Mouse (Mus musculus) cerebellum, adult 9-10 months (tissue): ENCODE data around the gene Rps6kc1.
A peak's percentile ranks its signal among the peaks of the same experiment; 100 is the strongest.

Experiments used
- DNase-seq: peaks from one replicate; pipeline ENCODE4 v3.0.0; 2022

The Rps6kc1 gene

GRCm38 (mm10) chr1:190898899-190899575 is 12.5 kb downstream of the Rps6kc1 start:
- no peak for DNase-seq

DNA sequence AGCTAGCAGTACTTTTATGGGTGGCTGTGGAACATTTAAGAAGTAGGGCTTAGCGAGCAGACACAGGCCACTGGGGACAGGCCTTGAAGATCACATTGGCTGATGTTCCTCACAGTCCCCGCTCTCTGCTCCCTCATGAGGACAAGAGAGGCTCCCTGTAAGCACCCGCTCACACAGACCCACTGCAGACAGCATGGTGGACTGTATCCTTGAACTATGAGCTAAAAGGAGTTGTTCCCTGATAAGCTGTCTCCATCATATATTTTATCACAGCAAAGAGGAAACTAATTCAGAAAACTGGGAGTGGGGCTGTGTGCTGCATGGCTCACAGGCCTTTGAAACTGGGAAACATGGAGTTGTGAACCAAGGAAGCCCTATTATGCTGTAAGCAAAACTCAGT is 13.4 kb downstream of the Rps6kc1 start:
- no peak for DNase-seq

DNA sequence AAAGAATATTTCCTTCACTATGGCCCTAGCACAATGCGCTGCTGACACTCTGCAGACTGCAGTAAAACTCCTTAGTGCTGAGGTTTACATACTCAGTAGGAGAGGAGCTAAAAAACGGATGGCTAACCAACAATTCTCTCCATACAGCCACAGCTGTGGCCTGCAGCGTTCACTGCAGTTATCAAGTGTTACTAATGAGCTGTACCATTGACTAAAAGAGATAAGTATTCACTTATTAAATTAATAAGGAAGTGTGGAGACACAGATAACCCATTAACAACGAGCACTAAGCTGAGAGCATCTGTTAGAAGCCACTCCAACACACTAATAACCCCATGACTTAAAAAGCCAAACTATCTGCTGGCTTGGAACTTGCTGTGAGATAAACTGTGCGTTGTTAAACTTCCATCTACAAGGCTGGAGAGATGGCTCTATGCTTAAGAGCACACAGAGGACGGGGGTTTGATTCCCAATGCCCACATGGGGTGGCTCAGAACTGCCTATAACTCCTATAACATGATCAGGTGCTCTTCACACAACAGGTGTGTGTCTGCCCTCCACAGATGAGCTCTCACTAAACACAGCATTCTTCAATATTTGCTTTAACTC is 17.9 kb downstream of the Rps6kc1 start:
- no peak for DNase-seq

- DNase-seq = no peak
Observed at GRCm38 (mm10) chr1:190888646-190889045, 22.9 kb downstream of the Rps6kc1 start.

DNA sequence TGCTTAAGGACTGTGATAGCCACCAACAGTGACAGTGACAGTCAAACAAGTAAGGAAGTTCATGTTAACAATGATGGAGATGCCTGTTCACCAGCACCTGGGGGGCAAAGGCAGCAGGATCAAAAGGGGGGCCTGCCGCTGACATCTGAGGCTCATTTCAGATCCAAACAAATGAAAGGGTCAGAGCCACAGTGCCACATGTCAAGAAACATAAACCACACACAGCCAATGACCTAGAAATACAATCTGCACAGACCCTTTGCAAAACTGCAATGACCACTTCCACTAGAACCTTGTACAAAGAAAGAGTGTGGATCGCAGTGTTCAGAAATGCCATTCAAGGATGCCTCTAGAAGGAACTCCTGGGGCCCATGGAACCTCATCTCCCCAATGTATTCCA is 23.5 kb downstream of the Rps6kc1 start:
- no peak for DNase-seq

- no peak for DNase-seq
Observed at GRCm38 (mm10) chr1:190886014-190886413, 25.6 kb downstream of the Rps6kc1 start.

DNA sequence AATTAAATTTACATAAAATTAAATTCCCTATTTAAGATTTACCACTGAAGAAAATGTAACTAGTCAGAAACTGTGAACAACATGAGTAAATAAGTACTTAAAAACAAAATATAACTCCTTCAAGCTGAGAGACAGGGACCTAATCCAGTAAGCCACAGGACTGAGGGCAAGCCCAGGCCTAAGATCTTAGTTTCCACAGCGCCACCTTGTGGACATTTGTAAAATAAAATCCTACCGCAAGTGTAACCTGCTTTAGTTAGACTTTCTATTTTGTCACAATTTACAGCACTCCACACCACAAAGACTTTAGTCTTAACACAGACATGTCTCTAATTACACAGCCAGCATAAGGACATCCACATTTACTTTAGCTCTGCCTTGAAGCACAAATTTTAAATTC is 30.1 kb downstream of the Rps6kc1 start:
- DNase-seq = peak; percentile 50

GRCm38 (mm10) chr1:190880638-190881037 is 30.9 kb downstream of the Rps6kc1 start:
- DNase-seq = no peak

- no peak for DNase-seq
Observed at GRCm38 (mm10) chr1:190875751-190876150, 35.8 kb downstream of the Rps6kc1 start.

GRCm38 (mm10) chr1:190875089-190875488 is 36.5 kb downstream of the Rps6kc1 start:
- no peak for DNase-seq

GRCm38 (mm10) chr1:190871068-190871467 is 40.5 kb downstream of the Rps6kc1 start:
- DNase-seq = no peak

DNA sequence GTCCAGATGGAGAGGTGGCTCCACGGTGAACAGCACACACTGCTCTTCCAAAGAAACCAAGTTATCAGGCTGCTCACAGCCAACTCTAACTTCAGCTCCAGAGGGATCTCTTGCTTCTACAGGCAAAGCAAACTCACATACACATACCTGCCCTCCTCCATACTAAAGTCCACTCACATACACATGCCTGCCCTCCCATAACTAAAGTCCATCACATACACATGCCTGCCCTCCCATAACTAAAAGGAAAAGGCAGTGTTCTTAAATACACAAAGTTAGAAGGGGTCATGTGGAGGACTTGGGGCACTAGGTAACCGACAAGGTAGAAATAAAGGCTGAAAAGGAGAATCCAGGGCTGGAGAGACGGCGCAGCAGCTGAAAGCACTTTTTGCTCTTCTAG is 41.6 kb downstream of the Rps6kc1 start:
- DNase-seq = no peak

DNA sequence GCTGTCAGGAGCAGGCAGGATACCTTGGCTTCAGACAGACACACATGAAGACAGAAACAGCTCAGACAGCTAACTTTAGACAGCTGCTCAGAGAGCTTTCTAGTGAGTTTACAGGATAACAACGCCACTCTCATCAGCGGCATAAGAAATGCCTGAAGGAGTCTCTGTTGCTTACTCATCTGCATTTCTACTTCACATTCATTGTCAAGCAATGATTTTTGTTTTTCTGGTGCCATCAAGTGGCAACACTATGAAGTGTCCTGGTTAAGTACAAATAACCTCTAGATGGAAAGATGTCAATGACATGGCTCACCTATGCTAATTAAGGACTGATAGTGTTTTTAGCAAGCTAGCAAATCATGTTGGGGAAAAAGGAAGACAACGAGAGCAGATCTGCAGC is 42.8 kb downstream of the Rps6kc1 start:
- DNase-seq = no peak

DNA sequence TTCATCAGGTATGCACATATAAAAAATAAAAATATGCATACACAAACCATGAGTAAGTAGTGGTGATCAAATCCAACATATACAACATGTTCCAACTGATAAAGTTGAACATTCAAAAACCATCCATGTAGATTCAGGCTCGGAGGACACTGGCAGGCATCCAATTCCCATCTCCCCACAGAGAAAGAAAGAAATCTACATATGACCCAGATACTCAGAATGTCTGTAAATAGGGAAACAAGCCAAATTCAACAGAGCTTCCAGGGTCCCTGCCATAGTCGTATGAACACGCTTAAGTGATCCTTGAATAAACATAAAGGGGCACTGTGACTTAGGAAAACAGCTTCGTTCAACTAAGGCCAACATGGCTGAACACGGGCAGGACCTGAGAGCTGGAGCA is 49.9 kb downstream of the Rps6kc1 start:
- peak; percentile 33 for DNase-seq

GRCm38 (mm10) chr1:190854465-190854864 is 57.1 kb downstream of the Rps6kc1 start:
- no peak for DNase-seq

- no peak for DNase-seq
Observed at GRCm38 (mm10) chr1:190849162-190849865, 62.3 kb downstream of the Rps6kc1 start.

GRCm38 (mm10) chr1:190848676-190849075 is 62.9 kb downstream of the Rps6kc1 start:
- no peak for DNase-seq

- DNase-seq = no peak
Observed at GRCm38 (mm10) chr1:190846956-190847355, 64.6 kb downstream of the Rps6kc1 start.

GRCm38 (mm10) chr1:190846074-190846730 is 65.4 kb downstream of the Rps6kc1 start:
- DNase-seq = no peak

DNA sequence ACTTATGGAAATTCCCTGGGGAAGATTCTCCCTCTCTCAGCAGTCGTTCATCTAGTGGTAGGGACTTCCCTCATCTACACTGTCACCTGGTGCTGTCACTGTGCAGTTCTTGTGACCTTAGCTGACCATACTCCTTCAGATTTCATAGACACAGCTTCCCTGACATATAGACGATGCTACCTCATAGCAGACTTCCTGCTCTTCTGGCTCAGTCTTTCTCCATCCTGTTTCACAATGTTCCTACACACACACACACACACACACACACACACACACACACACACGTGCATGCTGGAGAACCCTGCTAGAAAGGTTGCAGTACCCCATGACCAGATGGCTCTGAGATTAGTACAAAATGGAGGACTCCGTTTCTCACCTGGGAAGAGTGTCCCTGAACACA is 66.2 kb downstream of the Rps6kc1 start:
- DNase-seq = no peak

DNA sequence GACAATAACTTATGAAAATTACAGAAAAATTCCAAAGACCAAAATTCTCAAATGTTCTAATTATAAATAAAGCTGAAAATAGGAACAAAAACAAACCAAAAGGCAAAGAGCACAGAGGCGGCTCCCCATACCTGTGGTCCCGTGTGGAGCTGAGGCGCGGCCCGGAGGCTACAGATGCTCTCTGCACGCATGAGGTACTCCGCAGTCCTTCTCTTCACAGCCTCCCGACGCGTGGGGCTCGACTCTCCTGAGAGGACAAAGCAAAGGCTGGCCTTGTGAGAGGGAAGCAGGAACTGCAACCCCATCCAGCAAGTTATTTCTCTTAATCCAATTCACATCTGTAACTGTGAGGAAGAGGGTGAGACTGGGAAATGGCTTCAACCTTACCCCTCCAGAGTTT is 67.2 kb downstream of the Rps6kc1 start:
- DNase-seq = no peak

DNA sequence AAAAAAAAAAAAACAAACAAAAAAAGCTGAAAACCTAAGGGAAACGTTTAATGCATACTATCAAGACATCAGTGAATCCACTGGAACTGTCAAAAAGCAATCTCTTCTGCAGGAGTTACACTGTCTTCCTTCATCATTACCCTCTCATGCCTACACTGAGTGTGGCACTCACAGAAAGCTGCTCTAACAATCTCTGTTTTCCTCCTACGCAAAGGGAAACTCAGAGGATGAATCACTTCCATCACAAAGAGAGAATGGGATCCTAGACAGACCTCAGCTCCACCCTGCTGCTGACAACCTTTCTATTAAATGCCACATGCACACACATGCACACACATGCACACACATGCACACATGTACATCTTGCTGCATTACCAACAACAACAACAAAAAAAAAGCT is 75.5 kb downstream of the Rps6kc1 start:
- DNase-seq = no peak

- no peak for DNase-seq
Observed at GRCm38 (mm10) chr1:190834201-190834907, 77.2 kb downstream of the Rps6kc1 start.
